11 mouse cellular contexts compared by ENCODE assay signal in genomic region chr3:152942985-152943384, GRCm38 (mm10). TPM values are rescaled to one million over a fixed set of nuclear protein-coding genes. Genes with fewer than 3 reads are reported as not detected.
A peak's percentile ranks its signal among the peaks of the same experiment; 100 is the strongest.
DNase-seq lines count a peak whose midpoint lies in the region; ATAC-seq and TF ChIP-seq lines count a peak whose summit lies in the region.
"Had no signal": no experiment of that assay in that cellular context is flagged by ENCODE, and none has a peak within 500 bp of the region (broad histone marks: within the 10 kb centered on the region; RNA-seq: fewer than 3 reads in every experiment).

No protein-coding gene starts in this region.

- H3K9ac ChIP-seq in hindbrain, embryonic 12.5 days: no peak overlapping the region
- no peak overlapping the region for H3K9ac ChIP-seq in hindbrain, embryonic 16.5 days (ENCODE audit: low read depth, low read length)
- no peak overlapping the region for H3K9ac ChIP-seq in liver, embryonic 13.5 days
- H3K9ac ChIP-seq in stomach, embryonic 16.5 days (ENCODE audit: low read length): no peak overlapping the region

- no peaks in the 10 kb centered on the region for H3K27me3 ChIP-seq in hindbrain, embryonic 12.5 days
- no peaks in the 10 kb centered on the region for H3K27me3 ChIP-seq in hindbrain, embryonic 16.5 days (replicated peaks; ENCODE audit: control insufficient read depth, insufficient read depth, low read length)
- no peaks in the 10 kb centered on the region for H3K27me3 ChIP-seq in liver, embryonic 13.5 days
- H3K27me3 ChIP-seq in stomach, embryonic 16.5 days (ENCODE audit: control insufficient read depth, insufficient read depth, low read length): no peaks in the 10 kb centered on the region
- H3K27me3 ChIP-seq in kidney, adult 2 months (replicated peaks; ENCODE audit: control insufficient read depth, insufficient read depth, low read length): no peaks in the 10 kb centered on the region

- H3K4me2 ChIP-seq in hindbrain, embryonic 12.5 days (replicated peaks): 0 out of 2 replicates have a peak overlapping the region, but pooled peaks have one; percentile 22
- no peak overlapping the region for H3K4me2 ChIP-seq in hindbrain, embryonic 16.5 days (ENCODE audit: low read length)
- H3K4me2 ChIP-seq in liver, embryonic 13.5 days: no peak overlapping the region
- peak overlapping the region; percentile 3; the same call in 1 of the 2 replicates for H3K4me2 ChIP-seq in stomach, embryonic 16.5 days (ENCODE audit: low read depth, low read length)

- no peaks in the 10 kb centered on the region for H3K9me3 ChIP-seq in hindbrain, embryonic 12.5 days (replicated peaks)
- H3K9me3 ChIP-seq in hindbrain, embryonic 16.5 days (ENCODE audit: control insufficient read depth, low read length): no peaks in the 10 kb centered on the region
- no peaks in the 10 kb centered on the region for H3K9me3 ChIP-seq in liver, embryonic 13.5 days (replicated peaks)
- no peaks in the 10 kb centered on the region for H3K9me3 ChIP-seq in stomach, embryonic 16.5 days (replicated peaks; ENCODE audit: control insufficient read depth, low read length)
- H3K9me3 ChIP-seq: G1E had no signal

- no peaks in the 10 kb centered on the region for H3K36me3 ChIP-seq in hindbrain, embryonic 12.5 days
- H3K36me3 ChIP-seq in hindbrain, embryonic 16.5 days (ENCODE audit: control insufficient read depth, insufficient read depth, low read length): no peaks in the 10 kb centered on the region
- H3K36me3 ChIP-seq in liver, embryonic 13.5 days: no peaks in the 10 kb centered on the region
- H3K36me3 ChIP-seq in stomach, embryonic 16.5 days (ENCODE audit: control insufficient read depth, insufficient read depth, low read length): no peaks in the 10 kb centered on the region
- no peaks in the 10 kb centered on the region for H3K36me3 ChIP-seq in kidney, adult 2 months (ENCODE audit: control insufficient read depth, insufficient read depth, low read length)
- H3K36me3 ChIP-seq: G1E had no signal

- DNase-seq in liver, embryonic 13.5 days: no peak
- no peak for DNase-seq in cerebellum, postnatal 10 days
- DNase-seq in kidney, adult 2 months: no peak
- DNase-seq in adrenal gland, postnatal 14 days: no peak
- DNase-seq: cerebellum, adult 9-10 months had no signal

- ATAC-seq in hindbrain, embryonic 12.5 days (ENCODE audit: low FRiP score): peak; percentile 38; the same call in 1 of the 2 replicates
- ATAC-seq in hindbrain, embryonic 16.5 days: no peak
- ATAC-seq in activated CD4-positive, CD25-positive, alpha-beta regulatory T cell, adult 4 months: peak; percentile 78
- 0 out of 2 replicates have a peak, but pooled peaks have one; percentile 54 for ATAC-seq in liver, embryonic 13.5 days (ENCODE audit: low read depth)
- peak; percentile 73; the same call in 1 of the 2 replicates for ATAC-seq in stomach, embryonic 16.5 days (ENCODE audit: insufficient read depth, low FRiP score)

- no peak overlapping the region for H3K4me3 ChIP-seq in hindbrain, embryonic 12.5 days
- H3K4me3 ChIP-seq in hindbrain, embryonic 16.5 days (ENCODE audit: low read length): no peak overlapping the region
- no peak overlapping the region for H3K4me3 ChIP-seq in liver, embryonic 13.5 days (replicated peaks)
- no peak overlapping the region for H3K4me3 ChIP-seq in stomach, embryonic 16.5 days (replicated peaks; ENCODE audit: low read length)
- H3K4me3 ChIP-seq in kidney, adult 2 months (ENCODE audit: insufficient read depth, low read depth, low read length): no peak overlapping the region
- H3K4me3 ChIP-seq: heart, adult 2 months had no signal

- TF ChIP-seq CTCF in kidney, adult 2 months (conservative IDR thresholded peaks at IDR 0.05; ENCODE audit: insufficient read depth, insufficient read length, low read depth, low read length): no peak

- TF ChIP-seq POLR2A in kidney, adult 2 months (IDR thresholded peaks at IDR 0.05; ENCODE audit: low read depth, low read length): no peak

- WGBS in hindbrain, embryonic 12.5 days: 58% methylated on average over 11 of the region's 11 CpGs
- WGBS in hindbrain, embryonic 16.5 days: 58% methylated on average over 11 of the region's 11 CpGs
- WGBS in liver, embryonic 13.5 days (ENCODE audit: insufficient replicate concordance): 43% methylated on average over 11 of the region's 11 CpGs
- 59% methylated on average over 11 of the region's 11 CpGs for WGBS in stomach, embryonic 16.5 days
- 80% methylated on average over 11 of the region's 11 CpGs for WGBS in kidney, adult 2 months

- H3K4me1 ChIP-seq in hindbrain, embryonic 12.5 days: peaks cover 10% of the 10 kb centered on the region; the same call in 1 of the 2 replicates
- H3K4me1 ChIP-seq in hindbrain, embryonic 16.5 days (ENCODE audit: control insufficient read depth, insufficient read depth, low read depth, low read length): no peaks in the 10 kb centered on the region
- H3K4me1 ChIP-seq in liver, embryonic 13.5 days (replicated peaks): peaks cover 8% of the 10 kb centered on the region
- no peaks in the 10 kb centered on the region for H3K4me1 ChIP-seq in stomach, embryonic 16.5 days (ENCODE audit: control insufficient read depth, insufficient read depth, low read length)
- no peaks in the 10 kb centered on the region for H3K4me1 ChIP-seq in kidney, adult 2 months (ENCODE audit: control insufficient read depth, insufficient read depth, low read length)

- no peak overlapping the region for H3K27ac ChIP-seq in hindbrain, embryonic 12.5 days
- no peak overlapping the region for H3K27ac ChIP-seq in hindbrain, embryonic 16.5 days (ENCODE audit: low read depth, low read length)
- no peak overlapping the region for H3K27ac ChIP-seq in liver, embryonic 13.5 days
- H3K27ac ChIP-seq in stomach, embryonic 16.5 days (ENCODE audit: low read length): no peak overlapping the region
- H3K27ac ChIP-seq in kidney, adult 2 months (ENCODE audit: insufficient read depth, low read depth, low read length): no peak overlapping the region
- H3K27ac ChIP-seq: heart, adult 2 months had no signal

RNA-seq across cellular contexts. Expression of gene St6galnac5, which starts 39.1 kb away (rescaled TPM):
- polyA plus RNA-seq in hindbrain, embryonic 12.5 days (2016; fragmentation: Nextera tagmentation; extraction: Ambion mirVana): 8.4 and 9.1 TPM in 2 replicates
- 20.1 and 21.1 TPM in 2 replicates for polyA plus RNA-seq in hindbrain, embryonic 16.5 days (2015; fragmentation: Nextera tagmentation; extraction: Ambion mirVana)
- under 1 TPM in 1 of 2 experiments, not detected in 1; 0.40 TPM for polyA plus RNA-seq in activated CD4-positive, CD25-positive, alpha-beta regulatory T cell, adult 4 months (2017; shearing (Covaris generic))
- polyA plus RNA-seq in liver, embryonic 13.5 days (2015; fragmentation: Nextera tagmentation; extraction: Ambion mirVana): 0.02 and 0.06 TPM in 2 replicates
- 0.95 and 1.5 TPM in 2 replicates for polyA plus RNA-seq in stomach, embryonic 16.5 days (2015; fragmentation: Nextera tagmentation; extraction: Ambion mirVana)
- polyA plus RNA-seq in kidney, adult 2 months (2012; rRNA removed): 1.4 and 1.5 TPM in 2 replicates
- 0.70 and 1.4 TPM in 2 replicates for total RNA-seq in adrenal gland, postnatal 14 days (2021)
- total RNA-seq: heart, adult 2 months had no signal
- polyA plus RNA-seq: G1E had no signal

Comparison
In these comparisons a context has a peak if more than half of its experiments do, and no peak if none do; other contexts are left out.
1. H3K4me2 ChIP-seq: peak in hindbrain, embryonic 12.5 days (single experiment) and stomach, embryonic 16.5 days (single experiment); none in hindbrain, embryonic 16.5 days (single experiment) and liver, embryonic 13.5 days (single experiment).